Mouse (Mus musculus) ES-CJ7 (cell line): ENCODE results near the gene Gm17662.

ENCODE experiments used
- DNase-seq: peaks from one replicate; pipeline ENCODE4 v3.0.0; 2011; ENCODE audit warnings: low read depth, low spot score

Gene Gm17662

DNA sequence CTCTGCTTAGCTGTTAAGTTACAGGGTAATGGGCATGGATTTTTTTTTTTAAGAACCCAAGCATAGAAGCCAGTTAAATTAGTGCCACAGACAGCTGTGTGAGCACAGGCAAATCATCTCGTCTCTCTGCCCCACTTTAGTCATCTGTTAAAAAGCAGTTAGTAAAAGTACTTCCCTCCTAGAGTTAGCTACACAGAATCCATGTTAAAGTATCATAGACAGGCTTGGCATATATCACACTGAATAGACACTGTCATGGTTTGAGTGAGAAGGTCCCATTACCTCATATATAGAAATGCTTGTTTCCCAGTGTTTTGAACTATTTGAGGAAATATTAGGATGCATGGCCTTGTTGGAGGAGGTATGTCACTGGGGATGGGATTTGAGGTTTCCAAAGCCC is at the start of gene Gm17662:
TSS of gene Gm17662 (plus strand) at position 301 of the 400 bp plus-strand sequence.
- no peak for DNase-seq

DNA sequence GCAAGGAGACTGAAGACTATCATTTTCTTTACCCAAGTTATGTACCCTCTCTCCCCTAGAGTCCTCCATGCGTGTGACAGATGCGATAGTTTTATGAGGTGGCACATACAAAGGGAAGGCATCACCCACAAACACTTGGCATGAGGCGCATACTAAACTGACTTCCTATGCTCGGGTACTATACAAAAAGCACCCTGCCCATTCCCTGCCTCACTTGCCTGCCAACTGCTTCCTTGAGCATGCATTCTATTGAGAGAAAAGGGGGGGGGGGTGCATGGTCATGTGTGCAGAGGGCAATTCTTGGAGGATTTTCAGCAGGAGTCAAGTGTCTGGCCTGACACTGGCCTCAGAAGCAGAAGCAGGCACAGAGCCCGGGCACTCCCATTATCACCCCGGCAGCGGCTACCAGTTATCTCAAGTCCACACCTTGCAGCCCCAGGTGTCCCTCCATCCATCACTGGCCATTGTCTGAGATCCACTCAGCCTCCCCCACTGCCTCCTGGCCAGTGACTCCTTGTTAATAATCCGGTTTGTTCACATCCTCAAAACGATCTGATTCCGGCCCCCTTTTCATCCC is 46.3 kb upstream of the Gm17662 start:
- DNase-seq: no peak

DNA sequence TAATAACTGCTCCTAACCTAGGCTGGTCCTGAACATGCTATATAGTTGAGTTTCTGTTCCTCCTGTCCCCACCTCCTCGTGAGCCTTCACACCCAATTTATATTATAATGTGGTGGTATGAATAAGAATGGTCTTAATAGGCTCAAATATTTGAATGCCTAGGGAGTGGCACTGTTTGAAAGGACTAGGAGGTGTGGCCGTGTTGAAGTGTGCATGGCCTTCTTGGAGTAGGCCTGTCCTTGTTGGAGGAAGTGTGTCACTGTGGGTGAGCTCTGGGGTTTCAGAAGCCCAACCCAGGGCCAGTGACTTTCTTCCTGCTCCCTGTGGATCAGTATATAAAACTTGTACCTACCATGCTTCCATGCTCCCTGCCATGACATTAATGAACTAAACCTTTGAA is 43.5 kb upstream of the Gm17662 start:
- DNase-seq: peak; percentile 80

DNA sequence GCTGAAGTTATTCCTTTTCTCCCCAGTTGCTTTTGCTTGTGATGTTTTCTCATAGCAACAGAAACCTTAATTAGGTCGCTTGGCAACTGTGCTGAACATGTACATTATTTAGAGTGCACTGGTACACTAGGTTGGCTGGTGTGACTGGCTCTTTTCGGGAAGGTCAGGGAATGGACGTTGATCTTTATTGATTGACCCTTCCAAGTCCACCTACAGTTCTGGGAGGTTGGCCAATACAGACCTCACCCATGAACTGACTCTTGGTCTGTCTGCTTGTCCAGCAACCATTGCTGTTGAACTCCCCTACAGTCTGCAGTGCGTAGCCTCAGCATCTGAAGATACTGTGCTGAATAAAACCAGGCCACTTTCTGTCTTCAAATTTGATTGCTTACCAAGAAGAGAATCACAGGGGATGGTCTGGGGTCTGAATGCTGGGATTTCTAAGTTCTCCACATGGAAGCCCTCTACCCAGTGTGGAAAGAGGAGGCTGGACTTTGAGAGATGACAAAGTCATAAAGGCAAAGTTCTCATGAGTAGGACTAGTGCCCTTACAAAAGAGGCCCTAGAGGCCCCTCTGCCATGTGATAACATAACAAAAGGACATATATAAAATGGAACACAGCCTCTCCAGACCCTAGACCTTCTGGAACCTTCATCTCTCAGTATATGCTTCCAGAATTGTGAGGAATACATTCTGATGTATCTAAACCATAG is 40.5 kb upstream of the Gm17662 start:
- no peak for DNase-seq

DNA sequence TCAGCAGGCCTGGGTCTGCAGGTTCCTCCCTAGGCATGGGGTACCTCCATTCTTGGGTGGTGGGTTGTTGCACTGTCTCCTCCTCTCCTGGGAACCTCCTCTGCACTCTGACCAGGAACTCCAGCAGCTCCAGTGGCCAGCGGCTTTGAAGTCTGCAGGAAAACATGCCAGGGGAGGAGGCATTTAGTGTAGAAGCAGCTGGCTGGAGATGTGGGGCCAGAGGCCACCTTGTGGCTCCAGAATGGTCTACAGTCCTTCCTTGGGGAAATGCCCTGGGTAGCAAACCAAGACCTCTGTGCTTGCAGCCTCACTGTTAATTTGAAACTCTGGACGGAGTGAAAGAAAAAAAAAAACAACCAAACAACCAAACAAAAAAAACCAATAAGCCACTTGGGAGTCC is 39.6 kb upstream of the Gm17662 start:
- no peak for DNase-seq

DNA sequence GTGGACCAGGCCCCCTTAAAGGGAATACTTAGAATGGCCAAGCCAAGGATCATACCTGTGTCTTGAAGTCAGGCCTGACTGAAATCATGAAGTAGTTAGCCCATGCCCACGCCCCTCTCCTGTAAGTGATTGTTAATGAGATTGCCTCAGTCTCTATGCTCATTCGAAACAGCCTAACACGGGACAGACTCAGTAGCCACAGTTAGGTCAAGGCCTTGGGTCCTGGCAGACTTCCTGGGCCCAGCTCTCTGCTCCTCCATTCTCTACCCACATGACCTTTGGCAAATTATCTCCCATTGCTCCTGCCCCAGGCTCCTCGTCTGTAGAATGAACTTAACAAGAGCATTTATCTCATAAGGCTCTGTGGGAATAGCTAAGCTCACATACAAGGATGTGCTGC is 38.1 kb upstream of the Gm17662 start:
- no peak for DNase-seq

DNA sequence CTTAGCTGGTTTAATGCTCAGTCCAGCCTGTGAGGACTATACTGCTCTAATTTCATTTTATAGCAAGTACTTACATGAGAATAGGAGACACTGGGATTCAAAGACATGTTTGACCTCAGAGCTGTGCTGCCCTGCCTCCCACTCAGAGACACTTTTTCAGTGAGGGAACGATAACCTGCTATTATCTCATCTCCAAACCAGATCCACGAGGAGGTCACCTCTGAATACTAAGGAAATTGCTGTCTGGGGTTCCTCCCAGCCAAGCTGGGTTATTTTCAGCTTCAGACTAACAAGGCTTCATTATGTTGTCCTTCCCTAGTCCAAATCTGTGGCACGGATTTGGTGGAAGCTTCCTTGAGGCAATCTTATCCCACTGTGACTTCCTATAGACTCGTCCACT is 37.2 kb upstream of the Gm17662 start:
- no peak for DNase-seq

DNA sequence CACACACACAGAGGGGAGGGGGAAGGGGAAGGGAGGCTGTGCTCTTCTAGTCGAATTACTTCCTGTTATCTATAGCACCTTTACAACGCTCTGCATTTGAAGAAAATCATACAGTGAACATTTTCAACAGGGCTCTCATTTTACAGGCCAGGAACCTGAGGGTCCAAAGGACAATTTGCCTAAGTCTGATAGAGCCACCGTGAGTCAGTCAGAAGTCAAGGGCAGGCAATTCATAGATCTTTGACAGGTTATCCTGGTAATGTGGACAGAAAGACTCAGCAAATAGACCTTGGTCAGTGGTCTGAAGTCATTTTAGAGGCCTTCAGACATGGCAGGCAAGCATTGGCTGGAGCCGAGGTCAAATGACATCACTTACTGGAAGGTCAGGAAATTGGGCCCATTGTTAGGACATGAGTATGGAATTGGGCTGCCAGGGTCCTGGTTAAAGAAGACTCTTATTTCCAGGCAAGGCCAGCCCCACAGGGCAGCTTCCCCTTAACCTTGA is 33.5 kb upstream of the Gm17662 start:
- DNase-seq: no peak

DNA sequence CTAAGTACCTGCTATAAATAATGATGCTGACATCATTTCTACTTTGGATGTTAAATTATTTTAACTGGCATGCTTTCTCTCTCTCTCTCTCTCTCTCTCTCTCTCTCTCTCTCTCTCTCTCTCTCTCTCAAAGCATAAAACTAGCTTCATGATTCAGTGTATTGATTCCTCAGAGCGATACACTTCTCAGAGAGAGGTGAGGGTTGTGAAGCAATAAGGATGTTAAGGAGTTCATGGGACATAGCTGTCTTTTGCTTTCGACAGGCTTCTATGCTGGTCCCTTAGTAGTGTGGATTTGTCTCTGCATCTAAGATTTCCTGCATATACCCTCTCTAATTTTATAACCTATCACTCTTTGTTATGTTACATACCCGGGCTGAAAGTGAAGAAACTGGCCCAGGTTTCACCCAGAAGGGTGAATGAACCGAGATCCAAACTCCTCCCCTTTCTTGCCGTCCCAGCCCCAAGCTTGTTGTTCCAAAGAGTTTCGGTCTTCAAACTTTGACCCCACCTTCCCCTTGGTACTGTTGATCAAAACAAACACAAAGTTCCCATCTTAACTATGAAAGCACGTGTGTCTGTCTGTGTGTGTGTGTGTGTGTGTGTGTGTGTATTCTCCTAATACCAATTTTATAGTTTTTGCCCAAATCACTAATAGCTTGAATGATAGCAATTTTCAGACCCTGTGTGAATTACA is 32.6 kb upstream of the Gm17662 start:
- no peak for DNase-seq

DNA sequence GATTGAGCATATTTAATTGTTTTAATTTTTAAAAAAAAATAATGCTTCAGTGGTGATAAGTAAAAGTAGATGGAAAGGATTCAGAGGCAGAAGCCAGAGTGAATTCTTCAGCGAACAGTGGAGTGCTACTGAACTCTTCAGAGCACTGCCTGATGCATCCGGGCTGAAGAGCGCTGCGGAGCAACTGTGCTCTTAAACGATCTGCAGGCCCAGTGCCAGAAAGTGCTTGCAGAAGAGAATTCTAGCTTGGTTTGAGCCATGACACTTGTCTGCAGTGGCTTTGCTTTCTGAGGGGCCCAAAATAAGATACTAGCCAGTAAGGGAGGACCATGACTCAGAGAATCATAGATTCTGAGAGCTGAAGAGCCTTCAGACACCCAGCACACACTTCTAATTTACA is 28.2 kb upstream of the Gm17662 start:
- DNase-seq: no peak

DNA sequence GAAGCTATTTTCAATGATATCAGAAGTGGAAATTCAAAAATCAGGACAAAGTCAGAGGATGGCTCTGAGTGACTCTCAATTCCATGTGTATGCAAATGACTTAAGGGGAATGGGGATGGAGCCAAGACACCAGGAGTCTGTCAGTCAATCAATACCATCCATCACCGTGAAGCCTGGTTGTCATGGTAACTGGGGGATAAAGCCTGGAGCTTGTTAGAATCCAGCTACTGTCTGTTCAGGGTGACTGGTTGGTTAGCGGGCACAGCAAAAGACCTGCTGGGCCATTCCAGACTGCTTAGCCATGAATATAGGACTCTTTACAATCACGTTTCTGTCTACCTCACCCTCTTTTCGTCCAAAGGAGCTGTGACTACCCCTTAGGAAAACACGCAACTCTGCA is 22.0 kb upstream of the Gm17662 start:
- no peak for DNase-seq

DNA sequence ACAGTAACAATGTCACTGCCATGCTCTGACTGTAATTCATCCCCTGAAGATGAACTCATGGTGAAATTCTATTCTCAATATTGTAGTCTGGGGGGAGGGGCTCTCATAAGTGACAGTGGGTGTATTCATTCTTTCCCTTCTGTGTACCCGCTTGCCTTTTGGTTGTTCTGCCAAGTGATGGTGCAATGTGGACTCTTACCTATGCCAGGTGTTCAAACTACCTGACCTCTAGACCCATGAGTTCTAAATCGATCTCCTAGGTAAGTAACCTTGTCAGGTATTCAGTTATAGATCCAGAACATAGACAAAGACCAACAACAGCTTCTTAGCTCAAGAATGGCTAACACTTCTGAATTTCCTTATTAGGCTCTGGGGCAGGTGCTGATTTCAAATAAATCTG is 18.8 kb upstream of the Gm17662 start:
- DNase-seq: no peak

DNA sequence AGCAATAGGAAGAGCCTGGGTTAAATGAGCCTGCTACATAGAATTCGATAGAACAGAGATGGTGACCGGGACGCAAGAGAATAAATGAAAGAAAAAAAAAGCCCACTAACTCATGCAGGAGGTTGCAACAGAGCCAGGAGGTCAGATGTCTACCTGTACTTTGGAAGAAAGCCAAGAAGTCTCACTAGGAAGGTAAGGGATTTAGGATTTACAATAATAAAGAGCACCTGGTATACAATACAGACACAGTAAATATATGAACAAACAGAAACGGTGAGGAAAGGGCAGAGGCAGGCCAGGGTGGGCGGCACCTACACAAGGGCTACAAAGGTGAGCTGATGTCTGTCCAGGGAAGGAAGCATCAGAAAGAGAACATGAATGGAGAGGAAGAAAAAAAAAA is 14.9 kb upstream of the Gm17662 start:
- DNase-seq: no peak

DNA sequence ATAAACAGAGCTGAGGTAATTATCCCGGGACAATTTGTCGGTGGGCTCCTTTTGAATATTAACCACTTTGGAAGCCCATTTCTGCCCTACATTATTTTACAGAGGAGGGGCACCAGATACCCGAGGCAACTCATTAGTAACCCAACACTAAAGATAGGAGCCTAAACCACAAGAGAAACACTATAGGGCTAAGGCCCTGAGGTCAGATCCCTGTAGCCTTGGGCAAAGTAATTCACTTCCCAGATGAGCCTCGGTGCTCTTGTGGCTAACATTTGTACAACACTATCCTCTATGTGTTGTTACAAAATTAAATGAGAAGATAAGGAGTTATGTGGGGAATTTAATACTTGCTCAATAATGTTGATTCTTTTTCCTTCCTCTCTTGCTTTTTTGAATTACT is 13.6 kb upstream of the Gm17662 start:
- DNase-seq: no peak

DNA sequence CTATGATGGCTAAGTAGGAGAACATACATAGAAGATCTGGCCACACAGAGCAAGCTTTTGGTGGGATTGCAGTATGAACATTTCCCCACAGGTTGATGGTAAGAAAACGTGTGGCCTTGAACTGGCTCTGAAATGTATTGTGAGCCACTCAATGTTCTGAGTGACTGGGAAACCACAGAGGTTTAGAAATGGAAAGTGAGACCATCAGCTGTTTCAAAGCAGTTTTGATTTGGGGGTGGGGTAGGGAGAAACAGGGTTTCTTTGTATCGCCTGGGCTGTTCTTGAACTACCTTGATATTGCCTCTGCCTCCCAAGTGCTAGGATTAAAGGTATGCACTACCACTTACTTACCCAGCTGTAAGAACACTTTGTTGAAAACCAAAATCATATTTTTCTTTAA is 1.9 kb upstream of the Gm17662 start:
- peak; percentile 10 for DNase-seq

DNA sequence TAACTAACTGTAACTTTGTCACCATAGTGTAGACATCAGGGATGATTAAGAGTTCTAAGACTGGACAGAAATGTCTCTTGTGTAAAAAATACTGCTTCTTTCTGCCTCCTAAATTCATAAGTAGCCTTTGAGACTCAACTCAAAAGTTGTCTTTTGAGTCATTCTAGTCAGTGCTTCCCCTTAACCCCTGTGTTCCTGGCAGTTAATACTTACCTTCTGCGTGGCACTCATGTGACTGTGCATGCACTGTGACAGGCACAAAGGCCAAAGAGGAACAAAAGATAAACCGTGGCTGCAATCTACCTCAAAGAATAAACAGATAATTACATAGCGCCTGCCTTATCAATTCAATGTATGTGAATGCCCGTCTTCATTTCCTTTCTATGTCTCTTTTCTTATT is 694 bp downstream of the Gm17662 start:
- no peak for DNase-seq

DNA sequence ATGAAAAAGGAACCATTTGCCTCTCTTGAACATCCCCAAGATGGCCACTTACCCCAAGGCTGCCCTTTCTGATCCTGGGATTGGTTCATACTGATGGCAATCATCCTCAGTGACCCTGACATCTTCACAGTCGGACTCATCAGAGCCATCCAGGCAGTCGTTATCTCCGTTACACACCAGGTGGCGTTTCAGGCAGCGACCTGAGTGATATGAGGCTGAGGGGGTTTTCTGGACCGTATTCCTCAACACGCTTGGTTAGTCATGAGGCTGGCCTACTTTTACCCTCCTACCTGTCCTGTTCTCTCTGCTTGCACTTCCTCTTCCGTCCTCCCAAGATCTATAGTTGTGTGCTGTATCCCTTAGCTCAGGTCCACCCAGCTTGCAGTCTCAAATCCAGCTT is 4.1 kb downstream of the Gm17662 start:
- DNase-seq: peak; percentile 35

DNA sequence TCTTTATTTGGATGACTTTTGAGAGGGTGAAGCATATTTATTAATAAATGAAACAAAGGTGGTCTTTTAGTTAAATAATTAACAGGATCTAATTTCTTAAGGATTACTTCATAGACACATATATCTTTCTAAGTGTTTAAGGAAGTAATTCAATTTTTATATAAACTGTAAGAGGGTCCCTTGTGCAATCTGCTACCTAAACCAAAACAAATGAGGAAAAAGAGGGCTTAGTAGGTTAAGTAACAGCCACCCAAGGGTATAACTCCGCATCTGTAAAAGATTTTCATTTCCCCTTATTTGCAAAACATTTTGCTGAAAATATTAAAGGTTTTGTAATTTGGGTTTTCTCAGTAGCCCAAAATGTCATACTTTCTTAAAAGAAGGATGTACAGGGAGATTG is 7.3 kb downstream of the Gm17662 start:
- no peak for DNase-seq

DNA sequence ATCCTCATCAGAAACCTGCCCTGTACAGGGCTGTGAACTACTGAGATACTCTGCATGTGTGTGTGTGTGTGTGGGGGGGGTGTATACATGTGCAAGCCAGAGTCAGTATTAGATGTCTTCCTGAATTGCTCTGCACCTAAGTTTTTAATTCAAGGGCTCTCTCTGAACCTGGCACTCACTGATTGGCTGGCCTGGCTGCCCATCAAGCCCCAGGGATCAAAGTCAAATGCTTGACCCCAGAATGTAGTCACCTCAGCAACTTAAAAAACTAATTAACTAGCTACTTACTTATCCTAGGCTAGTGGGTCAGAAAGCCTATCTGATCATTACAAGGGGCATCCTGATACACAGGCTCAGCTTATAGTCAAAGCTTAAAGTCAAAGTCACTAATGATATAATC is 12.5 kb downstream of the Gm17662 start:
- DNase-seq: no peak

DNA sequence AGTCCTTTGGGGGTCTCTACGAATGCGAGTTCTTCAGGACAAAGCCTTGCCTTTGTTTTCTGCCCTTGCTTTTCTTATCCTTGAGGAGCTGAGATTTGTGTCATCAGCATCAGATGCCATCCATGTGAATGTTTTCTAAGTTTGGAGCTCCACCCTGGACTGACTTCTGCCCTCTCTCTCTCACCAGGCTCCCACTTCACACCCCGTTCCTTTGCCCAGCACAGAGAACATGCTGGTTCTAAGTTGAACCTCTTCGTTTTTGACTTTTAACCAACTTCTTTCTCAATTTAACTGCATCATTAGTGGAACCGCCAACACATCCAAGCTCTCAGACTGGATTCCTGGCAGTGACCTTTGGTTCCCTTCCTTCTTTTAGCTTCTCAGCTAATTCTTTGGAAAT is 13.1 kb downstream of the Gm17662 start:
- DNase-seq: no peak

DNA sequence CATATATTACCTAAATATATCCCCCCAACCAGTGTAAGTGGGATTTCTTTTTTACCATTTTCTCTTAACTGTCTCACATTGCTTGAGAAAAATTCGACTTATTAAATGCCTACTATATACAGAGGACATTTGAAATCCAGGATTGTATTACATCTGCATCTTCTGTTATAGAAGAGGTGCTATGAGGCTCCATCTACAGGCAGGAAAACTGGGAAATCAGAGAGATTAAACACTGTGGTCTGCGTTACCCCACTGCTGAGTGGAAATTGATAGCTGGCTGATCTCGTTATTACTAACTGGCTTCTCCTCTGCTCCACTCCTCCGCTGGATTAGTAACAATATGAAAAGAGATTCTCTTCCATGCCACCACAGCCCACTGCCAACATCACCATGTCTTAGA is 18.7 kb downstream of the Gm17662 start:
- no peak for DNase-seq

DNA sequence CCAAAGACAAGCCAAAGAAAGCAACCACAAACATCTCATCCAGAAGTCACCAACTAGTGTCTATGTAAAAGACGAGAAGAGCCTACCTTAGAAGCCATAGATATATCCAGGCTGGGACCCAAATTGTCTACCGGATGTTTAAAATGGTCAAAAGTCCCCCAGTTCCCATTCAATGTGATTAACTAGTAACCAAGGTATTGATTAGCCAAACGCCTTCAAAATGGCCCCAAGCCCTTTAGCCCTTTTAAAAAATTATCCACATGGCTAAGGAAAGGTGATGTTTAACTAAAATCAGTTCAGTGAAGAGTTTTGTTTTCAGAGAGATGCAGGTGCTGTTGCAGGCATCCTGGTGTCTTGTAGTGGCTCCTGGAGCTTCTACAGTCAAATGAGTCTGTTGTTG is 19.2 kb downstream of the Gm17662 start, which contains the start of gene C8a:
TSS of gene C8a (minus strand) at position 76 of the 400 bp plus-strand sequence.
- no peak for DNase-seq

DNA sequence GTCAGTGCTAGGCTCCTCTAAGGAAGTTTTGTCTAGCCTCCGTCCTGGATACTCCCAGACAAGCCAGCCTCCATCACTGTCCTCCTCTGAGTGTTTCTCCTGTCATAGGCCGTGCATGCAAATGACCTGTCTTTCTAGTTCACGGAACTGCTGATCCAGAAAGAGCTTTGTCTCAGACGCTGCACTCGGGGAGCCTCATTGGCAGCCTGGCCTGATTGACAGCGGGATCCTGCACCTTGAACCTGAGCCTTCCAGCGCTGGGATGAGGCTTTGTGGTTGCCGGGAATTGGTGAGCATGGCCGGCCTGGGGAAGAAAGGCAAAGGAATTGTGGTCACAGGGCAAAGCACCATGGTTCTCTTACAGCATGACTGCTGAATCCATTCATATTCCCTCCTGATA is 30.4 kb downstream of the Gm17662 start:
- no peak for DNase-seq
